Mouse (Mus musculus) T-helper 17 cell (primary cell): ENCODE data around the gene Psme3.

Experiments
- in situ Hi-C, 2 experiments: fragments of 300-600 bp; cut with MboI, MseI; formaldehyde crosslinking; loops; 1 replicate in 1 of 2; 2 replicates in 1 of 2; pipeline ENCODE4 v1.15.1; 2025; ENCODE audit warnings: high pct_unique_total_duplicates in 2 of 2

Gene Psme3

GRCm38 (mm10) chr11:101315665-101316500 lies at the start of gene Psme3:
Psme3 (plus strand) TSS chr11:101316213.
- in situ Hi-C loops: no loop called here

DNA sequence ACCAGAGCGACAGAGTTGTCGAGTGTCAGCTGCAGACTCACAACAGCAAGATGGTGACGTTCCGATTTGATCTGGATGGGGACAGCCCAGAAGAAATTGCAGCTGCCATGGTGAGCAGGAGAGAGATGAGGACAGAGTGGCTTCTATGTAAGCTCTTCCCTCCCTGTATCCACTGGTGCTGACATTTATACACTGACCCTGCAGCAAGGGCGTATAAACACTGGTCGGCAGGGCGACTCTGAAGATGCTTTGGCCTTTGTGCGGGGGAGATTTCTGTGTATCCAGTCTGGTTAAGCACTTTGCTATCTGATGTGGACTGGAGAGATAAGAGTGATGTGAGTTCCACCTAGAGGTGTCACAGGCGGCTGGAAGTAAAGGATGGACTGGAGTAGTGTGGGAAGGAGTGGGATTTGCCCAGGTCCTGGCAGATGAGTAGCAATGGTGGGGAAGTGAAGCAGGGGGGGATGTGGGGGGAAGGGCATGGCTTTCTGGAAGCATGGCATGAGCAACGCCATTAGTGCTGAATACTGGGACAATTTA lies 46.4 kb upstream of the Psme3 start:
- in situ Hi-C loops: no loop called here

- in situ Hi-C loops: no loop called here
Observed at GRCm38 (mm10) chr11:101272446-101272845, 43.6 kb upstream of the Psme3 start.

DNA sequence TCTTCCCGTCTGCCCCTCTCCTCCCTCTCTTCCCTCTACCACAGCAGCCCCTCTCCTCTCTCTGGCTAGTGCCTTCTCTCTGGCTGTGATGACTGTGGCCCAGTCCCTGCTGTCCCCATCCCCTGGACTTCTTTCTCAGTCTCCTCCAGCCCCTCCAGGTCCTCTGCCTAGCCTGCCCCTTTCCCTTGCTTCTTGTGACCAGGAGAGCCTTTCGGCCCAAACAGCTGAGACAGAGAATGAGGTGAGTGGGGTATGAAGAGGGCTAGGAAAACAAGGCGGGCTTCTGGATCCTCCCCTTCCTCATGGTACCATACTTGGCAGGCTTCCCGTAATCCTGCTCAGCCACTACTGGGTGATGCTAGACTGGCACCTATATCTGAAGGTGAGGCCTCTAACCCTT lies 40.7 kb upstream of the Psme3 start:
- in situ Hi-C loops: no loop called here

- in situ Hi-C loops: no loop called here
Observed at GRCm38 (mm10) chr11:101276319-101277070, 39.5 kb upstream of the Psme3 start.

DNA sequence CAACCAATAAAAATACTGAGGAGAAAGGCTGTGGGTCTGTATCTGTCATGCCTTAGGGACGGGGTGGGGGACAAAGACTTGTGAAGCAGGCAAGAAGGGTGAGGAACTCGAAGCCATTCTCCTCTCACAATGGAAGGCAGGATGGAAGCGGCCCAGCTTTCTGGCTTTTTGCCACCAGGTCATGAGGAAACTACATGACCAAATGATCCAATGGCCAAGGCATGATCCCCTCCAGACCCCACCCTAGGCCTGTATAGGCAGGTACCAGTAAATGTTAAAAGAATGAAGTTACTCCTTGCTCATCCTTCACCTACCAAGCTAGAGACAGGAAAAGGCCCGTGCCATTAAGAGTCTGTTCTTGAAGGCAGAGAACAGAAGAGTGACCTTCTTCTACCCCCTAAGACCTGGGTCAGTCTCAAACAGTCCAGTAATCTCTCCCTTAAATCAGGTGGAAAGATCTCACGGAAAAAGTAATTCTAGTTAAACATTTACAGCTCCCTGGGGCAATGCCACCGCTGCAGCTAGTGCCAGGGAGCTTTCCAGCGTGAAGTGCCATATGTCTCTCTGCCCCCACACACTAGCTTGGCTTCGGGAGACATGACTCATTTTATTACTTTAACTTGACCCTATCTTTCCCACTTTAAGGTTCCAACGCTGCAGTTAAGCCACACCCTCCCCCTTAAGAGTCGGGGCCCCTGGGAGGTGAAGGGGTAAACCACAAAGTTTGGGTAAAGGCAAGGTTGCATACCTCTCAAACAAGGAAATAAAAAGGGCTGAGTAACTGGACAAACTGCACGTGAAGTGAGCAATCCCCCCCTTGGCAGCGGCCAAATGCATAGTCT lies 38.4 kb upstream of the Psme3 start:
- in situ Hi-C loops: no loop called here

GRCm38 (mm10) chr11:101278223-101279192 lies 37.5 kb upstream of the Psme3 start, which contains the start of the genes Cntd1 and Coa3:
Cntd1 (plus strand) TSS chr11:101279012.
Coa3 (minus strand) TSS chr11:101279114.
- in situ Hi-C loops: no loop called here

- in situ Hi-C loops: no loop called here
Observed at GRCm38 (mm10) chr11:101279193-101279569, 36.8 kb upstream of the Psme3 start.

- in situ Hi-C loops: no loop called here
Observed at GRCm38 (mm10) chr11:101280837-101281236, 35.2 kb upstream of the Psme3 start.

GRCm38 (mm10) chr11:101282896-101283295 lies 33.1 kb upstream of the Psme3 start:
- in situ Hi-C loops: no loop called here

GRCm38 (mm10) chr11:101283805-101284204 lies 32.2 kb upstream of the Psme3 start:
- in situ Hi-C loops: no loop called here

DNA sequence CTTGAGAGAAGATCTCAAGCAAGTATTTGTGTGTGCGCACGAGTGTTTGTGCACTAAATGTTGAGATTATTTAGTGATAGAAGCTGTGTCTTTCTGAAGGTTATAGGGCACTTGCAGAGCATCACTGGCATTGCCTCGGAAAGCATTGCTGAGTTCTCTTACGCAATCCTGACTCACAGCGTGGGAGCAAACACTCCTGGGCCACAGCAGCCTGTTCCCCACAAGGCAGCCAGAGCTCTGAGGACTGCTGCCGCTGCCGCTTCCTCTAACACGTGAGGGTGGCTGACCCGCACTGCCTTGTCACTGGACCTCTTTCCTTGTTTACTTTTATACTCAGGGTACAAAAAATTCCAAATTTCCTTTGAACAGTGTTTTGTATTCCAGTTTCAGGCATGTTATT lies 28.7 kb upstream of the Psme3 start:
- in situ Hi-C loops: no loop called here

GRCm38 (mm10) chr11:101291231-101291630 lies 24.8 kb upstream of the Psme3 start:
- in situ Hi-C loops: no loop called here

GRCm38 (mm10) chr11:101295191-101295590 lies 20.8 kb upstream of the Psme3 start:
- in situ Hi-C loops: no loop called here

DNA sequence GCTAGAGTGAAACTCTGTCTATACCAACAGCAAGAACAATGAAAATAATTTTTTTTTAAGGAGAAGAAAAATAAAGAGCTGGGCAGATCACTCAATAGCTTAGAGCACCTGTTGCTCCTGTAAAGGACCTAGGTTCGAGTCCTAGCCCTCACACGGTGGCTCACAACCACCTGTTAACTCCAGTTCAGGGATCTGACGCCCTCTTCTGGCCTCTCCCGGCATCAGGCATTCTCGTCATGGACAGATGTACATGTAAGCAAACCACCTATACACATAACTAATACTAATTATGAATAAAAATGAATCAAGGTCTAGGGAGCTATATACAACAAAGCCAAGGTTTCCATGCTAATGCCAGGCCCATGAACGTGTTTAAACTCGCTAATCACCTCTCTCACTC lies 15.1 kb upstream of the Psme3 start:
- in situ Hi-C loops: no loop called here

DNA sequence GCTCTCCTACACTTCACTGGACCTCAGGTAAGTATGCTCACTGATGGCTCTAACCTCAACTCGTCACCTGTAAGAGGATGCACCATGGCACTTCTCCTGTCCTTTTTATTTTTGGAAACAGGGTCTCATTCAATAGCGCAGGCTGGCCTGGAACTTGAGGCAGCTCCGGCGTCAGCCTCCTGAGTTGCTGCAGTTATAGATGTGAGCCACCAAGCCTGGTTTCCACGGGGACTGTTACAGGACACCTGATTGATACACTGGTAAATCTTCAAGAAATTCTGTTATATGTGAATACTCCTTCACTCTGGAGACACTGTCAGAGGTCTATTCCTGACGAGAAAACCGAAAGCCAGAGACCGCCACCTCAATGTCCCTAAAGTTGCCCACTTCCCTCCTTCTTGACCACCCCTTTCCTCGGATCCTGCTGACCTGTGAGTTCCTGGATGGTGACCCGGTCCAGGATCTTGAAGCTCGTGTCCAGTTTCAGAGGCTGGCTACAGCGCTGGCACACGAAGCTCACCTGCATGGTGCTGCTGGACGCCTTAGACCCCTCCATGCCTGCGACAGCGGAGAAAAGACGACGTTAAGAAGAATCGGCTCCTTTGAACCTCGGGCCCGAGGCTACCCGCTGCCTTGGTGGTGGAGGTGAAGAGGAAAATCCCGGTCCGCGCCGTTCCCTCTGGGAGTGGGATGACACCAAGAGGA lies 14.6 kb upstream of the Psme3 start:
- in situ Hi-C loops: no loop called here

- in situ Hi-C loops: no loop called here
Observed at GRCm38 (mm10) chr11:101302004-101302798, 13.8 kb upstream of the Psme3 start, which contains the start of gene Becn1. Becn1 (minus strand) TSS chr11:101302286.

GRCm38 (mm10) chr11:101307744-101308143 lies 8.3 kb upstream of the Psme3 start:
- in situ Hi-C loops: no loop called here

DNA sequence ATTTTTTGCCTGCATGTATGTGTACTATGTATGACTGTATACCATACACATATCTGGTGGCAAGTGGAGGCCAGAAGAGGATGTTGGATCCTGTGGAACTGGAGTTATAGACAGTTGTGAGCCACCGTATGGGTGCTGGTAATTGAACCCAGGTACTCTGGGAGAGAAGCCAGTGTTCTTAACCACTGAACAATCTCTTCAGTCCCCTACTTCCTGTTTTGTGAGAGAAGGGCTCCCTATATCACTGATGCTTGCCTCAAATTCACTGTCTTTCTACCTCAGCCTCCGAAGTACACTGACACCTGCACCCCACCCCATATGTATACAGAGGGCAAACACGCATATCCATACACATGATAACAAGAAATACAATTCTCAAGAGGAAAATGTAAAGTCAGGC lies 4.9 kb upstream of the Psme3 start:
- in situ Hi-C loops: no loop called here
